Mouse (Mus musculus) erythroid progenitor cell, adult 5-6 weeks (primary cell): ENCODE results near the gene Nckap5l. TPM values are rescaled to one million over a fixed set of nuclear protein-coding genes. Genes with fewer than 3 reads are reported as not detected.
"Not testable (repeated sequence)": the region's sequence is repeated elsewhere in the genome, so short reads cannot be mapped to it uniquely, and the experiment has no call there.

Experiments
- ATAC-seq: replicated peaks from 2 replicates; pipeline ENCODE4 v1.8.0; 2016; ENCODE audit warnings: moderate number of reproducible peaks, mild to moderate bottlenecking, moderate TSS enrichment, inconsistent platforms; ENCODE audit not compliant: poor library complexity, low FRiP score, severe bottlenecking
- total RNA-seq, 2 experiments: library from RNA; stranded (forward) in 1 of 2; stranded (reverse) in 1 of 2; fragments of 150-400 nt in 1 of 2; fragments of 186-747, 209-891 nt in 1 of 2; gene quantifications; 2 replicates each; pipeline versions ENCODE4 v1.2.3 to v1.2.4; 2015 to 2017; ENCODE audit warnings: low replicate concordance in 2 of 2

The Nckap5l gene
- total RNA-seq, 2 experiments from 2014 or later, result 0.84 TPM; not detected in 1

- ATAC-seq, result no peak
Measured at GRCm38 (mm10) chr15:99470971-99471676, 13.6 kb upstream of the Nckap5l start.

- no peak for ATAC-seq
Measured at GRCm38 (mm10) chr15:99470224-99470761, 12.7 kb upstream of the Nckap5l start.

GRCm38 (mm10) chr15:99469736-99470135 is 12.2 kb upstream of the Nckap5l start:
- ATAC-seq, result no peak

GRCm38 (mm10) chr15:99469067-99469466 is 11.5 kb upstream of the Nckap5l start:
- no peak for ATAC-seq

DNA sequence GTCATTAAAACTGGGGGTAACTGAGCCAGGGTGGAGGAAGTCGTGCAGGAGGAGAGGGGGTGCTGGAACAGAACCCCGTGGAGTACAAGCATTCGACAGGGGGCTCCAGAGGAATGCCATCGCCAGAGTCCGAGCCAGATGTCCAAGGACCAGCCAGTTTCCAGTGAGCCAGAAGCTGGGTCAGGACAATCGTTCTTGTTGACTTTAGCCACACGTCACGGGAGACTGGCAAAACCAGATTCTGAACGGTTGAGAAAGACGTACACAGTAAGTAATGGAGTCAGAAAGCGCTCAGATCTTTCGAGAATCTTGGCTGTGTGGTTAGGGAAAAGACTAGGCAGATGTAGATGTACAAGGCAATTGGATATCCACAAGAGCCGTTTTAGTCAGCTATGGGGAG is 5.6 kb upstream of the Nckap5l start:
- ATAC-seq, result no peak

GRCm38 (mm10) chr15:99456963-99457605 is 464 bp downstream of the Nckap5l start:
- ATAC-seq, result no peak

DNA sequence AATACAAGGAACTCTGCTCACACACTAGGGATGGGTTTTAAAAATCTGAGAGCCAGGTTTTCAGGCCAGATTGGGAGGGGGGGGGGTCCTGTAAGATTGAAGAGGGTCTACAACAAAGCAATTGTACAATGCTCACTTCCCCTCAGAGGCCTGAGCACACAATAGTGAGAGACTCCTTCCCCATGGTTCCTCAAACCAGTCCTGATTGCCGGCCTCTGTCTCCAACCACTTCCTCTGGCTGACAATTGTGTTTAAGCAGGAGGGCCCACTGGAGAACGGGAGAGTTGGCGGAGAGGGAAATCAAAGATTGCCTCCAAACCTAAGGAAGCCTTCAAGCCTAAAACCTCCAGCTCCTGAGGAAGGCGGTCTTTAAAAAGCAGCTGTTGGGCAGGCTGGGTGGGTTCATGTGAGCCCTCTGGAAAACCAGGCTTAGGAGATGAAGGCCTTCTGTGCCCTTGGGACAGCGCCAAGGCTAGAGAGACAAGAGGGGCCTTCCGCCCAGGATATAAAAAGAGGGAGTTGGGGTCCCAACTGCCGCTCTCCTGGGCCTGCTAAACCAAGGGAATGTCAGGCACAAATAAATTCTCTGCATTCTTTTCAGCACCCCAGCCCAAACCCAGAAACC is 1.1 kb downstream of the Nckap5l start:
- ATAC-seq, result no peak

- no peak for ATAC-seq
Measured at GRCm38 (mm10) chr15:99455415-99455814, 2.1 kb downstream of the Nckap5l start.

GRCm38 (mm10) chr15:99454585-99455279 is 2.8 kb downstream of the Nckap5l start:
- no peak for ATAC-seq

- ATAC-seq, result no peak
Measured at GRCm38 (mm10) chr15:99453153-99453900, 4.2 kb downstream of the Nckap5l start.

- no peak for ATAC-seq
Measured at GRCm38 (mm10) chr15:99449751-99450280, 7.7 kb downstream of the Nckap5l start.

DNA sequence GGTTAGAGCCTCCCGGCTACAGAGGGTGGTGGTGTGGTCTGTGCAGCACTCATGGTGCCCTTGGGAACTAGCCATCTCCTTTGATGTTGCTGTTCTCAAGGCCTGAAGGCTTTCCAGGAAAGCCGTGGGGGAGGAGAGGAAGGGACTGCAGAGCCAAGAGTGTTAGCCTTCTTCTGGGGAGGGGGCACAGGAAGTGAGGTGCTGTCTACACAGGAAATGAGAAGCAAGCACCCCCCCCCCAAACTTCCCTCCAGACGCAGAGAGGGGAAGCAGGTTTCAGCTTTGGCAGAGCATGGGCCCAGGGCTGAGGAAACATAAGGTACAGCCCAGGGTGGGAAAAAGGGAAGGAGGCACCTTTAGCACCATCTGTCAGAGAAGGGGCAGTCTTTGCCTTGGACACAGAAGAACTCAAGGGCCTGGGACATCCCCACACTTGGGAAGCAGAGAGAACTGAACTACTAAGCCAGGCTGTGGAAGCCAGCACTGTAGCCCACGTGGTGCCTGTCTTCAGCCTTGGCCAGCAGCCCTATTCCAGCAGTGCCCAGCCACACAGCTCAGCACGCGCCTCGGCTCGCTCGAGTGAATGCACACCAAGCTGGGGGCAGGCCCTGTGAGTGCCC is 8.3 kb downstream of the Nckap5l start:
- ATAC-seq, result no peak

- not testable (repeated sequence) for ATAC-seq
Measured at GRCm38 (mm10) chr15:99446136-99446535, 11.4 kb downstream of the Nckap5l start.

DNA sequence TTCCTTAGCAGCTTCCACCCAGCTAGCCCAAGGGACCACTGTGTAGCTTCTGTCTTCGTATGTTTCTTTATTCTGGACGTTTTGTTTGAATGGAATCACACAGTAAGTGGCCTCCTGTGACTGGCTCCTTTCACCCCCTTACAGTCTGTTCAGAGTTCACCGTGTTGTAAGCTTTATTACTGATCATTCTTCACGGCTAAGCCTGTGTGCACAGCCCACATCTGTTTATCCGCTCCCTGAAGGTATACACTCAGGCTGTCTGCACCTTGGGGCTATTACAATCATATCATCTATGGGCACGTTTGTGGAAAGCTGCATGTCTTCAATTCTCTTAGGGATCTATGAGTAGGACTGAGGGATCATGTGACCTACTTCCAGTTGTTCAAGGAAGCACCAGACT is 12.0 kb downstream of the Nckap5l start:
- no peak for ATAC-seq

GRCm38 (mm10) chr15:99442358-99442757 is 15.2 kb downstream of the Nckap5l start:
- ATAC-seq, result no peak

- ATAC-seq, result no peak
Measured at GRCm38 (mm10) chr15:99440816-99441457, 16.6 kb downstream of the Nckap5l start.

DNA sequence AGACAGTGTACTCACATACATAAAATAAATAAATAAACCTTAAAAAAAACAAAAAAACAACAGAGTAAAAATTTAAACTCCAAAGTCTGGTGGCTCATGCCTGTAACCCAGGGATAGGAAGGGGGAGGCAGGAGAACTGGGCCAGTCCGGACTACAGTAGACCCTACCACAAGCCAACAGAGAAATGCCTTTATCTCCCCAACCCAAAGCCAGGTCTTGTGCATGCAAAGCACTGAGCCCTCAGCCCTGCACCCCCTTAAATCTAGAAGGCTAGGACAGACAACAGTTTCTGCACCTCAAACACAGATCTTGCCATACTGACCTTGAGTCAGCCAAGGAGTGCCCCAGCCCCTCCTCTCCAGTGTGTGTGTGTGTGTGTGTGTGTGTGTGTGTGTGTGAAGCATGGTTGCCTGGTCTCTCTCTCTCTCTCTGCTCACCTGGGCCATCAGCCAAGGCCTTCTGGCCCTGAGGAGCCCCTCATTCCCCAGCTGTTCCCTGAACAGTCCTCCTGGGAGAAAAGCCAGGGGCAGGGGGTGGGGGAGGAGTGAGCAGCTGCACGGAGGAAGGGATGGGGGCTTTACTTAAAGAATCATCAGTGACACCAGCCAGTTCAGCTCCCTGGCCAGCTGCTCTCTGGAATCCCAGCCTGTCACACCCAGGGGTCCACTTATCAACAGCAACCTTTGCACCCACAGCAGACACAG is 17.3 kb downstream of the Nckap5l start:
- no peak for ATAC-seq
